Mouse (Mus musculus): ENCODE results near the gene Mia. TPM values are rescaled to one million over a fixed set of nuclear protein-coding genes. Genes with fewer than 3 reads are reported as not detected.

Gene Mia
- polyA plus RNA-seq, 1 experiment from 2014 or later = 2.1 TPM

DNA sequence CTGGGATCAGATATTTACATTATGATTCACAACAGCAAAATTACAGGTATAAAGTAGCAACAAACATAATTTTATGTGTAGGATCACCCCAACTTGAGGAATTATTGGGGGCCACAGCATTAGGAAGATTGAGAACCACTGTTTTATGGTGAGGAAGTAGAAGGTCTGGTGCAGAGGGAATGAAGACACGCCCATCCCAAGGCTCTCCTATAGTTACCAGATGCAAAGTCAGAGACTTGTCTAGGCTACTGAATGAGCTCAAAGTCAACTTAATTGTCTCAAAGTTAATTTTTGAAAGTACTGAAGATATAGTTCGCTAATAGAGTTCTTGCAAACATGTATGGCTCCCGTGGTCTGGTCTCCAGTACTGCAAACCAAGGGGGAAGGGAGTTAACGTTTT lies 47.2 kb downstream of the Mia start:
- H3K36me3 ChIP-seq = no peaks in the 10 kb centered on the region
- no peak overlapping the region for H3K27ac ChIP-seq (replicated peaks)
- DNase-seq (ENCODE audit: low spot score) = no peak
- H3K4me3 ChIP-seq = no peak overlapping the region
- H3K9me3 ChIP-seq (replicated peaks) = peaks cover 11% of the 10 kb centered on the region
- WGBS = 84% methylated on average over 4 of the region's 4 CpGs
- no peaks in the 10 kb centered on the region for H3K4me1 ChIP-seq
- no peaks in the 10 kb centered on the region for H3K27me3 ChIP-seq (ENCODE audit: low read depth, poor library complexity, severe bottlenecking)

DNA sequence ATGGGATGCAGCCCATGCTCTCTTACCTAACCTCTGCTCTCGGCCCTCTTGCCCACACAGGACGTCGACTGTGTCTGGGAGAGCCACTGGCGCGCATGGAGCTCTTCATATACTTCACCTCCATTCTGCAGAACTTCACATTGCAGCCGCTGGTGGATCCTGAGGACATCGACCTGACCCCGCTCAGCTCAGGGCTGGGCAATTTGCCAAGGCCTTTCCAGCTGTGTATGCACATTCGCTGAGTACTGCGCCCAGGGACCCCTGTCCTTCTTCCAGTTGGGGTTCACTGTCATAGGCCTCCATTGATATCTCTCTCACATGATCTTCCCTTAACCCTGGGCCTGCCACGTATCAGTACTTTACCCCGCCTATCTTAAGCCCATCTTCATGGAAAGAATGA lies 47.8 kb downstream of the Mia start:
- 82% methylated on average over 12 of the region's 12 CpGs for WGBS
- Histone ChIP-seq H3K4me3 (no peak overlapping the region), H3K36me3 (no peaks in the 10 kb centered on the region), H3K27ac (replicated peaks) (no peak overlapping the region), H3K27me3 (ENCODE audit: low read depth, poor library complexity, severe bottlenecking) (no peaks in the 10 kb centered on the region), H3K4me1 (no peaks in the 10 kb centered on the region), H3K9me3 (replicated peaks) (peaks cover 11% of the 10 kb centered on the region)
- DNase-seq (ENCODE audit: low spot score) = no peak

DNA sequence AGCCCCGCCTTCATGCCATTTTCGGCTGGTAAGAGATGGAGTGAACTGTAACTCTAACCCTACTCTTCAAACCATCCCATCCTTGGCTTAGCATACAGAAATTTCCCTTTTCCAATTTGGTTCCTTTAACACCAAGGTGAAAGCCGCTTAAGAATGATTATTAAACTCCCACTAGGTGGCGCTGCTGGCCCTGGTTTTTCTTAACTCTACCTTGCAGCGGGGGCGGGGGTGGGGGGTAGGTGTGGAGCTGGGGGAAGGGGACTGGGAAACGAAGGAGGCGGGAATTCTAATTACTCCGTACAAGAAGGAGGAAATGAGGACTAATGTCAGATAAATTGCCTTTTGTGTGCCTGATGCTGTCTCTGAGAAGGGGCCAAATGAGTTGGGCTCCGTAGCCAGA lies 48.4 kb downstream of the Mia start:
- H3K4me1 ChIP-seq = no peaks in the 10 kb centered on the region
- 18% methylated on average over 10 of the region's 10 CpGs for WGBS
- no peak overlapping the region for H3K27ac ChIP-seq (replicated peaks)
- no peaks in the 10 kb centered on the region for H3K36me3 ChIP-seq
- H3K27me3 ChIP-seq (ENCODE audit: low read depth, poor library complexity, severe bottlenecking) = no peaks in the 10 kb centered on the region
- peak; percentile 53 for DNase-seq (ENCODE audit: low spot score)
- H3K4me3 ChIP-seq = no peak overlapping the region
- peaks cover 11% of the 10 kb centered on the region for H3K9me3 ChIP-seq (replicated peaks)

DNA sequence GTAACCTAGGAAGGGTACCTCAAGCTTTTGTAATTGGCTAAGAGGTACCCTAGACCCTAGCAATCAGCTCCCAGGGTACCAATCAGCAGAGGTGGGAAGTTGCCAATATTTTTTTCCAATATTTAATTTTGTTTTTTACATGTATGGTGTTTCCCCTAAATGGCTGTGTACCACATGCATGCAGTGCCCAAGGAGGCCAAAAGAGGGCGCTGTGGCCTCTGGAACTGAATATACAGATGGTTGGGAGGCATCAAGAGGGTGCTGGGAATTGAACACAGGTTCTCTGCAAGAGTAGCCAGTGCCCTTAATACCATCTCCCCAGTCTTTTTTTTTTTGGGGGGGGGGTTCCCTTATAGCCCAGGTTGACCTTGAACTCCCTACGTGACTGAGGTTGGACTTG lies 49.6 kb downstream of the Mia start:
- Histone ChIP-seq H3K4me1 (no peaks in the 10 kb centered on the region), H3K9me3 (replicated peaks) (peaks cover 11% of the 10 kb centered on the region), H3K27me3 (ENCODE audit: low read depth, poor library complexity, severe bottlenecking) (no peaks in the 10 kb centered on the region), H3K27ac (replicated peaks) (no peak overlapping the region), H3K36me3 (no peaks in the 10 kb centered on the region), H3K4me3 (no peak overlapping the region)
- WGBS = 61% methylated on average over 2 of the region's 2 CpGs
- DNase-seq (ENCODE audit: low spot score) = no peak

DNA sequence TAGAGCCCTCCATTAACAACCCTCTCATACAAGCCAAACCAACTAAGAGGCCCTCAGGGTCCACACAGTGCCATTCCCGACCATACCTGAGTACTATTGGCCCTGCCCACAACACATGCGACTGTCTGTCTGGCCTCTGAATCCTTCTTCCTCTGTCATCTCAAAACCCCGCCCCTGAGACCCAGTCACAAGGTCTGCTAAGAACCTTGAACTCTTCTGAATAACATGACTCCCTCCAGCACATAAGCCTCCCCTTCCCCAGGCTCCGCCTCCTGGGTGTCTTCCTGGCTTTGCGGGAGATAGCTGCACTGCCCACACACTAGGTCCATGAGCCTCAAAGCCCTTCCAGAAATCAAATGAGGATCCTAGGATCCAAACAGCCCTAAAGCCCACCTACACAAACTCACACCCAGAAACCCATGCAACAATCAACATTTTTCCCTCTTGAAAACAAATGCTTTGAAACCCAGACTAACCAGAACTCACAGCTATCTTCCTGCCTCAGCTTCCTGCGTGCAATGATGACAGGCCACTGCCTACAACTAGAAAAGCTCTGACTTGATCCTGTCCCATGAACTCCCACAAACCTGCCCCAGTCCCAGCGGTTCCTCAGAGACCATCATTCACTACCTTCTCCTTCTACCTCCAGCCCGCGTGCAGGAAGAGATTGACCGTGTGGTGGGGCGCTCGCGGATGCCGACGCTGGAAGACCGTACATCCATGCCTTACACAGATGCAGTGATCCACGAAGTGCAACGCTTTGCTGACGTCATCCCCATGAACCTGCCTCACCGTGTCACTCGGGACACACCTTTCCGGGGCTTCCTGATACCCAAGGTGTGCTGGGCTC lies 50.2 kb downstream of the Mia start:
- DNase-seq (ENCODE audit: low spot score) = no peak
- Histone ChIP-seq H3K27ac (replicated peaks) (no peak overlapping the region), H3K9me3 (replicated peaks) (peaks cover 11% of the 10 kb centered on the region), H3K4me3 (no peak overlapping the region), H3K4me1 (no peaks in the 10 kb centered on the region), H3K27me3 (ENCODE audit: low read depth, poor library complexity, severe bottlenecking) (no peaks in the 10 kb centered on the region), H3K36me3 (no peaks in the 10 kb centered on the region)
- WGBS = 87% methylated on average over 22 of the region's 22 CpGs

DNA sequence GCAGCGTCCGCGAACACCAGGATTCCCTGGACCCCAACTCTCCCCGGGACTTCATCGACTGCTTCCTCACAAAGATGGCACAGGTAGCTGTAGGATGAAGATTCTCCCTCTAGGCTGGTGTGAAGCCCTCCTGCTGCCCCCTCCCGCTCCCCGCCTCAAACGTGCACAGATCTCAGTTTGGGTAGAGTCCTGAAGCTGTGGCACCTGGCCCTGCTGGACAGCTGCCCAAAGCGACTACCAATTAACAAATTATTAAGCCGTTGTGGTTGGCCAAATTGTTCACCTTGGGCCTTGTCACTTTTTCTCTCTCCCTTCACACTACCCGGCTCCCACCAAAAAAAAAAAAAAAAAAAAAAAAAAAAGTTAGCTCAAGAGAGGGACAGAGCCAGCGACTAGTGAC lies 51.1 kb downstream of the Mia start:
- H3K4me1 ChIP-seq = no peaks in the 10 kb centered on the region
- DNase-seq (ENCODE audit: low spot score) = no peak
- H3K9me3 ChIP-seq (replicated peaks) = peaks cover 11% of the 10 kb centered on the region
- no peaks in the 10 kb centered on the region for H3K36me3 ChIP-seq
- 87% methylated on average over 12 of the region's 12 CpGs for WGBS
- no peaks in the 10 kb centered on the region for H3K27me3 ChIP-seq (ENCODE audit: low read depth, poor library complexity, severe bottlenecking)
- H3K27ac ChIP-seq (replicated peaks) = no peak overlapping the region
- H3K4me3 ChIP-seq = no peak overlapping the region

MicroRNAs encoded within 50 kb of the gene (microRNA counts, 519-probe panel; counts per million panel counts)
- not detected for microRNA mmu-miR-1191

Small RNA genes within 50 kb of the gene (microRNA-seq; reads per million reads assigned to microRNA genes)
- 11.1 reads per million, percentile 22 among the genes with 10 or more reads in this experiment for gene Mir1191
- gene Mir3101 = not detected

Other genes starting within 250 kb of the Mia start
- gene Cyp2a22, start 241.8 kb downstream of the Mia start, polyA plus RNA-seq (2016; fragmentation: Nextera tagmentation; extraction: Ambion mirVana) = not detected in 2 replicates
- not detected in 2 replicates for gene Cyp2a12, start 152.1 kb downstream of the Mia start, polyA plus RNA-seq (2016; fragmentation: Nextera tagmentation; extraction: Ambion mirVana)
- gene Cyp2f2, start 61.2 kb downstream of the Mia start, polyA plus RNA-seq (2016; fragmentation: Nextera tagmentation; extraction: Ambion mirVana) = not detected in 2 replicates
- 0.12 and 0.19 TPM in 2 replicates for gene Cyp2t4, start 27.4 kb downstream of the Mia start, polyA plus RNA-seq (2016; fragmentation: Nextera tagmentation; extraction: Ambion mirVana)
- gene Egln2, start 14.4 kb downstream of the Mia start, polyA plus RNA-seq (2016; fragmentation: Nextera tagmentation; extraction: Ambion mirVana) = 80.4 and 84.4 TPM in 2 replicates
- gene Rab4b, start 2.3 kb downstream of the Mia start, polyA plus RNA-seq (2016; fragmentation: Nextera tagmentation; extraction: Ambion mirVana) = 69.0 and 71.0 TPM in 2 replicates
- gene Gm21983, start 71 bp downstream of the Mia start, polyA plus RNA-seq (2016; fragmentation: Nextera tagmentation; extraction: Ambion mirVana) = not detected in 2 replicates
- gene BC024978, start 14.6 kb upstream of the Mia start, polyA plus RNA-seq (2016; fragmentation: Nextera tagmentation; extraction: Ambion mirVana) = 3.5 and 4.2 TPM in 2 replicates
- gene Snrpa, start 15.1 kb upstream of the Mia start, polyA plus RNA-seq (2016; fragmentation: Nextera tagmentation; extraction: Ambion mirVana) = 399 and 409 TPM in 2 replicates
- gene Itpkc, start 47.5 kb upstream of the Mia start, polyA plus RNA-seq (2016; fragmentation: Nextera tagmentation; extraction: Ambion mirVana) = 5.3 and 5.9 TPM in 2 replicates
- gene Coq8b, start 51.9 kb upstream of the Mia start, polyA plus RNA-seq (2016; fragmentation: Nextera tagmentation; extraction: Ambion mirVana) = 23.1 and 24.1 TPM in 2 replicates
- 21.0 and 25.7 TPM in 2 replicates for gene Numbl, start 77.3 kb upstream of the Mia start, polyA plus RNA-seq (2016; fragmentation: Nextera tagmentation; extraction: Ambion mirVana)
- gene Ltbp4, start 156.5 kb upstream of the Mia start, polyA plus RNA-seq (2016; fragmentation: Nextera tagmentation; extraction: Ambion mirVana) = 7.0 and 9.0 TPM in 2 replicates
- gene Shkbp1, start 174.9 kb upstream of the Mia start, polyA plus RNA-seq (2016; fragmentation: Nextera tagmentation; extraction: Ambion mirVana) = 71.7 and 77.2 TPM in 2 replicates
- gene Gm20479, start 176.3 kb upstream of the Mia start, polyA plus RNA-seq (2016; fragmentation: Nextera tagmentation; extraction: Ambion mirVana) = 0.48 and 0.82 TPM in 2 replicates

All from midbrain, embryonic 10.5 days (tissue).